Mouse (Mus musculus) splenic B cell, adult 2 months (primary cell): ENCODE measurements around the gene Tom1l1.

Source experiments
- DNase-seq: peaks from one replicate; pipeline ENCODE4 v3.0.0-alpha.2; 2011; ENCODE audit warnings: low read depth, low spot score
- H3K27me3 ChIP-seq: 2 replicates; pipeline ENCODE4 v1.6.1; 2012; ENCODE audit warnings: mild to moderate bottlenecking, low read length, moderate library complexity, mixed read lengths; ENCODE audit not compliant: control insufficient read depth, poor library complexity, insufficient read depth, severe bottlenecking
- H3K36me3 ChIP-seq: 2 replicates; pipeline ENCODE4 v1.6.1; 2012; ENCODE audit warnings: mild to moderate bottlenecking, low read length, moderate library complexity, mixed read lengths; ENCODE audit not compliant: control insufficient read depth, poor library complexity, insufficient read depth, severe bottlenecking

Tom1l1 gene

DNA sequence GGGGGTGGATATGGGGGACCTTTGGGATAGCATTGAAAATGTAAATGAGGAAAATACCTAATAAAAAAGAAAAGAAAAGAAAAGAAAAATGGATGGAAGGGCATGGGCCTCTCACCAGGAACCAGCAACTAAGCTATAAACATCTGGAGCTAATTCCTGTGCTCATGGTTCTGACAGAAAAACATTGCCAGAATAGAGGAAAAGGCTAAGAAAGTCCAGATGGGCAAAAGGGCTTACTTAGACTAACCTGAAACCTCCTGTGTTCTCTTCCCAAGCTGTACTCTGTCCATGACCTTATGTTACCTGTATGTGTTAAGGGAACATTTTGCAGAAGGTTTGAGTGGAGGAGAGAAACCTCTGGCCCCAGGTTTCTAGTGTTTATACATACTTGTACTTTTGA lies 76.0 kb downstream of the Tom1l1 start:
- no peaks in the 10 kb centered on the region for H3K27me3 ChIP-seq
- DNase-seq, result no peak
- no peaks in the 10 kb centered on the region for H3K36me3 ChIP-seq

- no peaks in the 10 kb centered on the region for H3K27me3 ChIP-seq
- H3K36me3 ChIP-seq, result no peaks in the 10 kb centered on the region
- DNase-seq, result no peak
Observed at GRCm38 (mm10) chr11:90603066-90603465, 85.1 kb downstream of the Tom1l1 start.

DNA sequence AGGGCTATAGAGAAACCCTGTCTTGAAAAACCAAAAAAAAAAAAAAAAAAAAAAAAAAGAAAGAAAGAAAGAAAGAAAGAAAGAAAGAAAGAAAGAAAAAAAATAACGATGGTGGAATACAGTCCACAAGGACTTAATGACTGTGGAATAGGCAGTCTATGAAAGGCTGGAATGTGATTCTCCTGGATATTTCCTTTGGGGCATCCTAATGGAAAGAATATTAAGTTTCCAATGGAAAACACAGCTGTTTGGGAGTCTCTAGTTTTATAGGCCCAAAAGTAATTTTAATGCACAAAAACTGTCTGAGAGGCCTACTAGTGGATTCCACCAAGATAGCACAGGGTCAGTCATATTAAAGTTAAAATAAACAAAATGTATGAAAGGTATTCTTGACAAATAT lies 92.3 kb downstream of the Tom1l1 start:
- Histone ChIP-seq H3K36me3 (no peaks in the 10 kb centered on the region), H3K27me3 (no peaks in the 10 kb centered on the region)
- DNase-seq, result no peak
